Mouse (Mus musculus) megakaryocyte, embryonic 14.5 days (primary cell): ENCODE data around the gene Rhbdd1.

Experiments
- FLI1 ChIP-seq: IDR thresholded peaks from 2 replicates; pipeline ENCODE4 v1.6.1; 2012; ENCODE audit warnings: low read length, inconsistent platforms, mixed read lengths
- GATA1 ChIP-seq: IDR thresholded peaks from 3 replicates; pipeline ENCODE4 v1.6.1; 2012; ENCODE audit warnings: mixed read lengths, low read length, inconsistent platforms, borderline replicate concordance

DNA sequence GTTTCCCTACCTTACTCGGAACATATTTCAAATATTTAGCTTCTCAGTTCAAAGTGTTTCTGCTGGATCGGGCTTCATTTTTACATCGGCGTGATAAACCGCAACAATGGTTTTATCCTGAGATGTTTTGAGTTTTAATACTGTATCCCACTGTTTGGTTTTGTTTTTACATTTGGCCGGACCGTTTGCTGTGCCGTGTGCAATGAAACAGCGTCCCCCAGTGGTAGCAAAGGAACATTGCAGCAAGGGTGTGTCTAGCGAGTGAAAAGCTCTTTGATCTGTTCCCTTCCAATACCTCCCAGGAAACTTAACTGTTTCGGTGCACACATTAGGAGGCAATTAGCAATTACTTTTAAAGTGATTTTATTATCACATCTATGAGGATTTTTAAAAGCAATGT is 160.0 kb downstream of the Rhbdd1 start:
- TF ChIP-seq GATA1, result no peak
- TF ChIP-seq FLI1, result no peak
